Mouse (Mus musculus): ENCODE measurements around the gene Dlgap4. TPM values are rescaled to one million over a fixed set of nuclear protein-coding genes. Genes with fewer than 3 reads are reported as not detected.

Gene Dlgap4
- polyA plus RNA-seq, 1 experiment from 2014 or later = 270 TPM

GRCm38 (mm10) chr2:156809579-156809978 lies 196.1 kb downstream of the Dlgap4 start:
- 56% methylated on average over 2 of the region's 2 CpGs for WGBS
- H3K4me1 ChIP-seq (ENCODE audit: control insufficient read depth, insufficient read depth, low read length) = no peaks in the 10 kb centered on the region

GRCm38 (mm10) chr2:156810716-156811115 lies 197.2 kb downstream of the Dlgap4 start:
- 95% methylated on average over 10 of the region's 10 CpGs for WGBS
- Histone ChIP-seq H3K27ac (ENCODE audit: low read length) (no peak overlapping the region), H3K9me3 (replicated peaks; ENCODE audit: control insufficient read depth, low read length, poor library complexity, severe bottlenecking) (no peaks in the 10 kb centered on the region), H3K4me2 (ENCODE audit: low read length) (no peak overlapping the region), H3K4me3 (ENCODE audit: low read depth, low read length) (no peak overlapping the region), H3K9ac (ENCODE audit: low read depth, low read length) (no peak overlapping the region), H3K27me3 (ENCODE audit: control insufficient read depth, insufficient read depth, low read depth, low read length) (no peaks in the 10 kb centered on the region), H3K36me3 (ENCODE audit: control insufficient read depth, insufficient read depth, low read length) (no peaks in the 10 kb centered on the region), H3K4me1 (ENCODE audit: control insufficient read depth, insufficient read depth, low read length) (no peaks in the 10 kb centered on the region)
- ATAC-seq = no peak

More at GRCm38 (mm10) chr2:156809579-156809978, 196.1 kb downstream of the Dlgap4 start:
- Histone ChIP-seq H3K9me3 (replicated peaks; ENCODE audit: control insufficient read depth, low read length, poor library complexity, severe bottlenecking) (no peaks in the 10 kb centered on the region), H3K4me2 (ENCODE audit: low read length) (no peak overlapping the region), H3K27me3 (ENCODE audit: control insufficient read depth, insufficient read depth, low read depth, low read length) (no peaks in the 10 kb centered on the region), H3K36me3 (ENCODE audit: control insufficient read depth, insufficient read depth, low read length) (no peaks in the 10 kb centered on the region), H3K9ac (ENCODE audit: low read depth, low read length) (no peak overlapping the region), H3K27ac (ENCODE audit: low read length) (no peak overlapping the region), H3K4me3 (ENCODE audit: low read depth, low read length) (no peak overlapping the region)
- no peak for ATAC-seq

- Histone ChIP-seq H3K4me2 (ENCODE audit: low read length) (no peak overlapping the region), H3K27me3 (ENCODE audit: control insufficient read depth, insufficient read depth, low read depth, low read length) (no peaks in the 10 kb centered on the region), H3K4me3 (ENCODE audit: low read depth, low read length) (no peak overlapping the region), H3K4me1 (ENCODE audit: control insufficient read depth, insufficient read depth, low read length) (no peaks in the 10 kb centered on the region), H3K27ac (ENCODE audit: low read length) (no peak overlapping the region), H3K36me3 (ENCODE audit: control insufficient read depth, insufficient read depth, low read length) (no peaks in the 10 kb centered on the region), H3K9me3 (replicated peaks; ENCODE audit: control insufficient read depth, low read length, poor library complexity, severe bottlenecking) (no peaks in the 10 kb centered on the region), H3K9ac (ENCODE audit: low read depth, low read length) (no peak overlapping the region)
- ATAC-seq = no peak
- WGBS = 68% methylated on average over 5 of the region's 5 CpGs
Observed at GRCm38 (mm10) chr2:156811556-156811955, 198.1 kb downstream of the Dlgap4 start.

Other genes with a start within 250 kb of the Dlgap4 start
- 18.5 and 19.4 TPM in 2 replicates for gene Epb41l1, start 192.8 kb upstream of the Dlgap4 start, polyA plus RNA-seq (2015; fragmentation: Nextera tagmentation; extraction: Ambion mirVana)
- gene Aar2, start 66.1 kb upstream of the Dlgap4 start, polyA plus RNA-seq (2015; fragmentation: Nextera tagmentation; extraction: Ambion mirVana) = 46.7 and 48.2 TPM in 2 replicates
- gene Myl9, start 161.7 kb downstream of the Dlgap4 start, polyA plus RNA-seq (2015; fragmentation: Nextera tagmentation; extraction: Ambion mirVana) = 33.7 and 38.8 TPM in 2 replicates
- gene Tgif2, start 226.3 kb downstream of the Dlgap4 start, polyA plus RNA-seq (2015; fragmentation: Nextera tagmentation; extraction: Ambion mirVana) = 12.5 and 14.1 TPM in 2 replicates
- gene 4930518I15Rik, start 244.2 kb downstream of the Dlgap4 start, polyA plus RNA-seq (2015; fragmentation: Nextera tagmentation; extraction: Ambion mirVana) = 9.2 and 10.2 TPM in 2 replicates
- 139 and 147 TPM in 2 replicates for gene Rab5if, start 249.4 kb downstream of the Dlgap4 start, polyA plus RNA-seq (2015; fragmentation: Nextera tagmentation; extraction: Ambion mirVana)

Measured in midbrain, embryonic 16.5 days (tissue).